Mouse (Mus musculus) C2C12 (cell line): ENCODE data around the gene Fryl. TPM values are rescaled to one million over a fixed set of nuclear protein-coding genes. Genes with fewer than 3 reads are reported as not detected.

Experiments used
- H3K27me3 ChIP-seq: one replicate; pipeline ENCODE4 v1.6.1; 2011; ENCODE audit not compliant: control insufficient read depth, insufficient read depth, insufficient read length
- H3K36me3 ChIP-seq: one replicate; pipeline ENCODE4 v1.6.1; 2011; ENCODE audit not compliant: control insufficient read depth, insufficient read depth
- H3K4me3 ChIP-seq: one replicate; pipeline ENCODE4 v1.5.1; 2011; ENCODE audit warnings: mild to moderate bottlenecking, control low read depth; ENCODE audit not compliant: poor library complexity, insufficient read depth, severe bottlenecking
- H3K79me2 ChIP-seq: one replicate; pipeline ENCODE4 v1.6.1; 2011; ENCODE audit not compliant: control insufficient read depth, insufficient read depth
- H3K79me3 ChIP-seq: one replicate; pipeline ENCODE4 v1.6.1; 2011; ENCODE audit warnings: low read depth, control low read depth
- H3ac ChIP-seq: one replicate; pipeline ENCODE3; 2011; ENCODE audit warnings: low read depth; ENCODE audit not compliant: control insufficient read depth, insufficient read length
- CEBPB ChIP-seq: IDR thresholded peaks from one replicate; pipeline ENCODE4 v1.6.1; 2011; ENCODE audit warnings: low read depth, mild to moderate bottlenecking, control low read depth, moderate library complexity
- CTCF ChIP-seq: IDR thresholded peaks from one replicate; pipeline ENCODE4 v1.5.1; 2011; ENCODE audit not compliant: control insufficient read depth, insufficient read depth, insufficient read length
- FOSL1 ChIP-seq: IDR thresholded peaks from one replicate; pipeline ENCODE4 v1.8.0; 2011; ENCODE audit warnings: mild to moderate bottlenecking, low read length; ENCODE audit not compliant: poor library complexity, insufficient read depth, severe bottlenecking
- MAX ChIP-seq: IDR thresholded peaks from one replicate; pipeline ENCODE4 v1.6.1; 2011; ENCODE audit warnings: mild to moderate bottlenecking, control low read depth
- MYOD1 ChIP-seq: IDR thresholded peaks from one replicate; pipeline ENCODE4 v1.6.1; 2011; ENCODE audit warnings: low read depth; ENCODE audit not compliant: control insufficient read depth, insufficient read length
- MYOG ChIP-seq: IDR thresholded peaks from one replicate; pipeline ENCODE4 v1.6.1; 2011; ENCODE audit not compliant: control insufficient read depth, insufficient read length; ENCODE audit errors: extremely low read depth
- USF1 ChIP-seq: IDR thresholded peaks from one replicate; pipeline ENCODE4 v1.6.1; 2011; ENCODE audit warnings: low read depth, mild to moderate bottlenecking, control low read depth, moderate library complexity
- polyA plus RNA-seq: library from polyadenylated mRNA; unstranded; fragments of >200 nt; fragmentation: generic; extraction: Trizol; gene quantifications from one replicate; pipeline ENCODE4 v1.2.1, GENCODE M21; 2012; ENCODE audit warnings: missing spikeins

The Fryl gene
- polyA plus RNA-seq, 1 experiment: 13.2 TPM

GRCm38 (mm10) chr5:73175377-73176147 lies 80.9 kb downstream of the Fryl start:
- Histone ChIP-seq H3K36me3 (no peaks in the 10 kb centered on the region), H3K4me3 (no peak overlapping the region), H3K27me3 (no peaks in the 10 kb centered on the region), H3K79me3 (peaks cover 3% of the 10 kb centered on the region), H3ac (no peak overlapping the region), H3K79me2 (peaks cover 38% of the 10 kb centered on the region)
- TF ChIP-seq USF1 (no peak), MYOD1 (peak; percentile 49)

GRCm38 (mm10) chr5:73171876-73172480 lies 84.4 kb downstream of the Fryl start:
- H3ac ChIP-seq: no peak overlapping the region
- no peaks in the 10 kb centered on the region for H3K36me3 ChIP-seq
- no peak overlapping the region for H3K4me3 ChIP-seq
- H3K79me2 ChIP-seq: peaks cover 33% of the 10 kb centered on the region
- TF ChIP-seq USF1 (no peak), CTCF (no peak), MAX (no peak), FOSL1 (no peak), CEBPB (no peak), MYOG (no peak), MYOD1 (no peak)
- H3K79me3 ChIP-seq: peaks cover 3% of the 10 kb centered on the region
- H3K27me3 ChIP-seq: no peaks in the 10 kb centered on the region

DNA sequence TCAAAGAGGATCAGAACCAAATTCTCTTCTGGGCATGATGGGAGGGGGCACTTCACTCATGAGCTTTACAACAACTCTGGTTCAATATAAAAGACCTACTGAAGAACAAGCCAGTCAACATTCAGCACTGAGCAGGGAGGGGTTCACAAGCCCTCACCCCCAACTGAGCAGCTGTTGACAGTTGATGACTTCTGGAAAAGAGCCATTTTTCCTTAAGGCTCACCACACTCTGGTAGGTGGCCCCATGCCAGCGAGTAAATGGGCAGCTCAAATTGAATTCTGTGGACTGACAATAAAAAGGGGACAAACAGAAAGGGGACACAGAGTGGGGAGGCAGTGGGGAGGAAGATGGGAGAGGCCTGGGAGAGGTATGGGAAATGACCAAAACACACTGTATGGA lies 85.2 kb downstream of the Fryl start:
- Histone ChIP-seq H3K79me2 (peaks cover 33% of the 10 kb centered on the region), H3ac (no peak overlapping the region), H3K36me3 (no peaks in the 10 kb centered on the region), H3K4me3 (no peak overlapping the region), H3K79me3 (peaks cover 3% of the 10 kb centered on the region), H3K27me3 (no peaks in the 10 kb centered on the region)
- no peak for TF ChIP-seq FOSL1
- peak; percentile 41 for TF ChIP-seq MYOD1

- peaks cover 33% of the 10 kb centered on the region for H3K79me2 ChIP-seq
- no peaks in the 10 kb centered on the region for H3K36me3 ChIP-seq
- TF ChIP-seq FOSL1 (no peak), MYOD1 (no peak), CEBPB (no peak), MYOG (no peak), MAX (no peak), USF1 (no peak), CTCF (no peak)
- no peaks in the 10 kb centered on the region for H3K79me3 ChIP-seq
- no peak overlapping the region for H3ac ChIP-seq
- no peaks in the 10 kb centered on the region for H3K27me3 ChIP-seq
- H3K4me3 ChIP-seq: no peak overlapping the region
Measured at GRCm38 (mm10) chr5:73168769-73169272, 87.6 kb downstream of the Fryl start.

- no peaks in the 10 kb centered on the region for H3K79me3 ChIP-seq
- no peak for TF ChIP-seq MYOD1
- TF ChIP-seq CTCF: no peak
- no peak for TF ChIP-seq USF1
- no peak for TF ChIP-seq MAX
- TF ChIP-seq FOSL1: no peak
- TF ChIP-seq MYOG: no peak
- TF ChIP-seq CEBPB: no peak
- no peak overlapping the region for H3K4me3 ChIP-seq
- no peaks in the 10 kb centered on the region for H3K36me3 ChIP-seq
- no peak overlapping the region for H3ac ChIP-seq
- peaks cover 33% of the 10 kb centered on the region for H3K79me2 ChIP-seq
- H3K27me3 ChIP-seq: no peaks in the 10 kb centered on the region
Measured at GRCm38 (mm10) chr5:73167976-73168768, 88.2 kb downstream of the Fryl start.
